Comparison of ENCODE assay signal across 13 mouse cellular contexts in the genomic region with DNA sequence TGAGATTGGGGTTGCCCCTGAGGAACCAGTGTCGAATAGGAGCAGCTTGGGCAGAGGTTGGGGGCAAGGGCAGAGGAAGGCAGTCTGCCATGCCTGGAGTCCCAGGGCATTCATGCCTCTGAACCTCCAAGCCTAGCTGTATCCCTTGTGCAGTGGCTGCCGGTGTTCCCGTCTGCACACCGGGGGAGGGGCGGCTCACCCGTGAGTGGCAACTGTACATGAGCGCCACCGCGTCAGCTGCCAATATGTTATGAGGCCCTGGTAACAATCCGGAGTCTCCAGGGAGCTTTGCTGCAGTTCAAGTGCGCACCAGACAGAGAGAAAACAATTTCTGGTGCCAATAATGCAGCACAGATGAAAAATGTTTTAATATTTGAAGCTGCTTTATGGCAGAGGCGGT.
DNase-seq lines count a peak whose midpoint lies in the region; ATAC-seq and TF ChIP-seq lines count a peak whose summit lies in the region.
"Had no signal": no experiment of that assay in that cellular context is flagged by ENCODE, and none has a peak within 500 bp of the region (broad histone marks: within the 10 kb centered on the region; RNA-seq: fewer than 3 reads in every experiment).

No protein-coding gene starts in this region.

- WGBS in hindbrain, embryonic 11.5 days = 64% methylated on average over 12 of the region's 12 CpGs
- 51% methylated on average over 12 of the region's 12 CpGs for WGBS in midbrain, embryonic 14.5 days

- H3K4me1 ChIP-seq in hindbrain, embryonic 11.5 days (replicated peaks; ENCODE audit: control insufficient read depth, insufficient read depth, low read length) = peaks cover 2% of the 10 kb centered on the region; the same call in 1 of the 2 replicates
- peaks cover 15% of the 10 kb centered on the region for H3K4me1 ChIP-seq in midbrain, embryonic 14.5 days (ENCODE audit: control insufficient read depth, insufficient read depth, low read length)

- no peak overlapping the region for H3K9ac ChIP-seq in hindbrain, embryonic 11.5 days (ENCODE audit: low read depth, low read length)
- H3K9ac ChIP-seq in midbrain, embryonic 14.5 days (replicated peaks; ENCODE audit: low read length) = no peak overlapping the region

- no peak for TF ChIP-seq CTCF in brain, embryonic 14.5 days (IDR thresholded peaks at IDR 0.05; ENCODE audit: borderline replicate concordance, extremely low read depth, insufficient read depth, insufficient read length)

- TF ChIP-seq POLR2A in brain, embryonic 14.5 days (IDR thresholded peaks at IDR 0.05; ENCODE audit: borderline replicate concordance, extremely low read depth, insufficient read depth, insufficient read length, poor library complexity, severe bottlenecking) = no peak

- peak; percentile 54 for ATAC-seq in hindbrain, embryonic 11.5 days (ENCODE audit: low FRiP score)
- peak; percentile 57; the same call in 1 of the 2 replicates for ATAC-seq in midbrain, embryonic 14.5 days (ENCODE audit: low FRiP score, low TSS enrichment)
- ATAC-seq: CD4-positive, CD25-positive, alpha-beta regulatory T cell, adult 4 months had no signal

- peak overlapping the region; percentile 42; the same call in 1 of the 2 replicates for H3K27ac ChIP-seq in hindbrain, embryonic 11.5 days (ENCODE audit: low read depth, low read length)
- no peak overlapping the region; the same call in 1 of the 2 replicates for H3K27ac ChIP-seq in midbrain, embryonic 14.5 days (replicated peaks; ENCODE audit: low read depth, low read length)

- H3K4me3 ChIP-seq in hindbrain, embryonic 11.5 days (ENCODE audit: low read depth, low read length) = no peak overlapping the region
- H3K4me3 ChIP-seq in midbrain, embryonic 14.5 days (replicated peaks; ENCODE audit: low read depth, low read length) = no peak overlapping the region

- H3K27me3 ChIP-seq in hindbrain, embryonic 11.5 days (ENCODE audit: control insufficient read depth, insufficient read depth, low read length) = no peaks in the 10 kb centered on the region
- H3K27me3 ChIP-seq in midbrain, embryonic 14.5 days (ENCODE audit: control insufficient read depth, insufficient read depth, low read length) = peaks cover 7% of the 10 kb centered on the region

- no peaks in the 10 kb centered on the region for H3K36me3 ChIP-seq in hindbrain, embryonic 11.5 days (ENCODE audit: control insufficient read depth, insufficient read depth, low read length)
- no peaks in the 10 kb centered on the region for H3K36me3 ChIP-seq in midbrain, embryonic 14.5 days (ENCODE audit: control insufficient read depth, insufficient read depth, low read length)

- no peaks in the 10 kb centered on the region for H3K9me3 ChIP-seq in hindbrain, embryonic 11.5 days (ENCODE audit: control insufficient read depth, low read length)
- no peaks in the 10 kb centered on the region for H3K9me3 ChIP-seq in midbrain, embryonic 14.5 days (ENCODE audit: control insufficient read depth, low read length)

- peak; percentile 9 for DNase-seq in gastrocnemius, postnatal 10 days
- DNase-seq in gastrocnemius, postnatal 25 days = no peak
- peak; percentile 79 for DNase-seq in brain, embryonic 14.5 days (ENCODE audit: low read depth)
- DNase-seq in hindbrain, embryonic 11.5 days (ENCODE audit: low spot score) = peak; percentile 45
- peak; percentile 82 for DNase-seq in midbrain, embryonic 14.5 days
- DNase-seq in adipocyte (ENCODE audit: low spot score) = no peak
- no peak for DNase-seq in right cerebral cortex, postnatal 36 days (ENCODE audit: low spot score in 2 of 2)
- DNase-seq in urinary bladder, adult 18-20 months (ENCODE audit: low spot score in 2 of 2) = no peak
- DNase-seq: gastrocnemius, postnatal 14 days; heart, postnatal 14 days; kidney, postnatal 14 days; right cerebral cortex, adult 18-20 months had no signal

- H3K4me2 ChIP-seq in hindbrain, embryonic 11.5 days (replicated peaks; ENCODE audit: low read depth, low read length) = no peak overlapping the region
- H3K4me2 ChIP-seq in midbrain, embryonic 14.5 days (ENCODE audit: low read length) = 0 out of 2 replicates have a peak overlapping the region, but pooled peaks have one; percentile 6

Comparison
In these comparisons a context has a peak if more than half of its experiments do, and no peak if none do; other contexts are left out.
1. DNase-seq: peak in gastrocnemius, postnatal 10 days (single experiment), brain, embryonic 14.5 days (single experiment), hindbrain, embryonic 11.5 days (single experiment) and midbrain, embryonic 14.5 days (single experiment); none in gastrocnemius, postnatal 25 days (single experiment), adipocyte (single experiment), right cerebral cortex, postnatal 36 days (0 of 2) and urinary bladder, adult 18-20 months (0 of 2).